Mouse (Mus musculus) heart, embryonic 16.5 days (tissue): ENCODE measurements around the gene Zzef1. TPM values are rescaled to one million over a fixed set of nuclear protein-coding genes. Genes with fewer than 3 reads are reported as not detected.

Source experiments
- ATAC-seq: fragments of 200-750 bp; cut with Nextera tagmentation; replicated peaks from 2 replicates; pipeline ENCODE4 v1.8.0; 2017; ENCODE audit warnings: moderate number of reproducible peaks; ENCODE audit not compliant: insufficient read depth, low FRiP score; ENCODE audit errors: extremely low read depth
- H3K27ac ChIP-seq: fragments of 300-500 bp; sonication (generic); 2 replicates; pipeline ENCODE4 v1.5.1; 2014; ENCODE audit warnings: mild to moderate bottlenecking, low read length, control low read depth, moderate library complexity
- H3K27me3 ChIP-seq: fragments of 300-500 bp; sonication (generic); 2 replicates; pipeline ENCODE4 v1.6.1; 2014; ENCODE audit warnings: low read length, mixed read lengths; ENCODE audit not compliant: control insufficient read depth, insufficient read depth
- H3K36me3 ChIP-seq: fragments of 300-500 bp; sonication (generic); 2 replicates; pipeline ENCODE4 v1.6.1; 2014; ENCODE audit not compliant: control insufficient read depth, insufficient read depth
- H3K4me1 ChIP-seq: fragments of 300-500 bp; sonication (generic); 2 replicates; pipeline ENCODE4 v1.6.1; 2014; ENCODE audit warnings: low read length, mixed read lengths; ENCODE audit not compliant: control insufficient read depth, insufficient read depth
- H3K4me2 ChIP-seq: fragments of 300-500 bp; sonication (generic); 2 replicates; pipeline ENCODE4 v1.6.1; 2014; ENCODE audit warnings: low read depth, mild to moderate bottlenecking, control low read depth, low read length
- H3K4me3 ChIP-seq: fragments of 300-500 bp; sonication (generic); 2 replicates; pipeline ENCODE4 v1.5.1; 2014; ENCODE audit warnings: mild to moderate bottlenecking, control low read depth, low read length
- H3K9ac ChIP-seq: fragments of 300-500 bp; sonication (generic); 2 replicates; pipeline ENCODE4 v1.6.1; 2014; ENCODE audit warnings: low read length, control low read depth
- H3K9me3 ChIP-seq: fragments of 300-500 bp; sonication (generic); replicated peaks from 2 replicates; pipeline ENCODE4 v1.6.1; 2016; ENCODE audit warnings: low read length; ENCODE audit not compliant: control insufficient read depth
- WGBS: fragments of 180-500 bp; shearing (Covaris S2); extraction: QIAGEN DNeasy Blood & Tissue Kit; methylation state at CpG from one replicate; pipeline ENCODE4 v1.1.7; 2014; 5-methylcytosine and 5-hydroxymethylcytosine counted together
- polyA plus RNA-seq: library from polyadenylated mRNA; unstranded; fragments of >200 nt; fragmentation: Nextera tagmentation; extraction: Ambion mirVana; gene quantifications from 2 replicates; pipeline ENCODE4 v1.2.1, GENCODE M21; 2015

The Zzef1 gene
- polyA plus RNA-seq, 1 experiment from 2014 or later = 7.8 TPM

DNA sequence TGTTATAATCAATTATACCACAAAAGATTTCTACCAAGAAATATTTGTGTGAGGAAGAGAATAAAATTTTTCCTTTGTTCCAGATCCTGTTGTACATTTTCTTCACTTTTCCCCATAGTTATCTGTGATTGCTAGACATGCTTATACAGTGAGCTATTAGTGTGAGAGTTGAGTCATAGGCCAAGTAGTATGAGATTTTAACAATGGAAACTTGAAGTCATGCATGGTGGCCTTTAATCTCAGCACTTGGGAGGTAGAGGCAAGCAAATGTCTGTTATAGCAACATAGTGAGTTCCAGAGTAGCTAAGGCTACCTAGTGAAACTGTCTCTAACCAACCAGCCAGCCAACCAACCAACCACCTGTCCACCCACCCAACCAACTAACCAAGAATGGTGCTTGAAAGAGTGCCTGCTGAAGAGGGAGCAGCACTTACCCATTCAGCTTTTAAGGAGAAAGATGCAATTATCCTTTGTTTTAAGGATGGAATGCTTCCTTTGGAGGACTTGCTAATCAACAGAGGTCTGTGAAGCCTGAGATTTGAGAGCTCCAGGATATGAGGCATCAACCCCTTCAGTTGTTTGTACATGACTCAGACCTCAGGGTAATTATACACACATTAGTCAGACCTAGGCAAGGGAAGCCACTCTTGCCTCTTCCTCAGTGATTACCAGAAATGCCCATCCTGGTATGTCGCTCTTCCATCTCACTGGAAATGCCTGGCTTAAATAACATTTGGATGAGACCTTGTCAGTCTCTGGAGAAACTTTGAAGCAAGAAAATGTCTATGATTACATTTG lies 52.0 kb downstream of the Zzef1 start:
- ATAC-seq = no peak
- H3K36me3 ChIP-seq = peaks cover 43% of the 10 kb centered on the region
- WGBS = 93% methylated on average over 1 of the region's 1 CpGs

DNA sequence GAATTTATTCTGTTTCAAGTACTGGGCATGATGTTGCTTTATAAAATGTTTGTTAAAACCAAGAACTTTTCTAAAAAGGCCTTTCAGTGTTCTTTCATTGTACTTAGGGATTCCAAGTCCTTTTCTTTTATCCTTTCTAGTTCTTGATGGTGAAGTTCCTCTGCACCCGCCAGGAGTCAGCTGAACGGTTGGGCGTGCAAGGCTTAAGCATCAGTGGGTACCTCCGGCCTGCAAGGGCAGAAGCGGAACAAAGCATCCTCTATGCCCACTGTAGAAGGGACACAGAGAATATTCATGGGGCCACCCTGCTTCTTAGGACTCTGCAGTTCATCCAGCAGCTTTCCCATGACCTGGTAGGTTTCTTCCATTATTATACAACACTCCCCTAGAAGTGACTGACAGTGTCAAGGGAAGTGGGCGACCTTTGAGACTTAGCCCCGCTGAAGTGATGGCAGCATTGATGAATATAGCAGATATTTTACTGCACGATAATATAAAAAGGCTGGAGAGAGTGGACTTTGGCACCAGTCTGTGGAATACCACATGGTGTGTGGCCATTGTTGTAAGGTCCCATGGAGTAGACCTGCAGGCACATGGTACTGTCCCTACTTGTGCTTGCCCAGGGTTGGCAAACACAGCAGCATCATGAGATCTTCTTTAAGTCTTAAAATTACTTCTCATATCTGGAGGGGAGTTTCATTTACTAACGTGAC lies 54.5 kb downstream of the Zzef1 start:
- Histone ChIP-seq H3K4me1 (no peaks in the 10 kb centered on the region), H3K36me3 (peaks cover 38% of the 10 kb centered on the region)
- ATAC-seq = no peak

More for the DNA sequence above, 52.0 kb downstream of the Zzef1 start:
- Histone ChIP-seq H3K27me3 (no peaks in the 10 kb centered on the region), H3K4me2 (no peak overlapping the region), H3K4me1 (no peaks in the 10 kb centered on the region), H3K27ac (no peak overlapping the region), H3K9ac (no peak overlapping the region), H3K4me3 (no peak overlapping the region), H3K9me3 (no peaks in the 10 kb centered on the region)

DNA sequence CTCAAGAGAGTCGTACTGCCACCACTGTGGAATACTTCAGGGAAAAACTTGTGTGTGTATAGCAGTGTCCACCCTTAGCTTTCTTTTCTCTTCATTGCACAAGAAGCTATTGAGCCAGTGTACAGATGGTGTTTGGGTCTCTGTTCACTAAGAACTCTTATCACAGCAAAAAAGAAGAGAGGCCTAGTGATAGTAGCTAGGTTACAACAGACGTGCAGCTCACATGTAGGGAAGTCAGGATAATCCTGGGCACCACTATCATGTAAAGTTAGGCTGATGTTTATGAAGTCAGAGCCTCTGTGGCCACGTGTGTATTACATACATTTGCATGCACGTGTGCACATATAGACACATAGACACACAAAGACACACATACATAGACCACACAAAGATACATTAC lies 55.2 kb downstream of the Zzef1 start:
- H3K27me3 ChIP-seq = no peaks in the 10 kb centered on the region
- peaks cover 40% of the 10 kb centered on the region for H3K36me3 ChIP-seq
- H3K4me1 ChIP-seq = no peaks in the 10 kb centered on the region
- no peak for ATAC-seq
- H3K27ac ChIP-seq = no peak overlapping the region
- no peak overlapping the region for H3K9ac ChIP-seq
- WGBS = 84% methylated on average over 4 of the region's 4 CpGs
- H3K4me3 ChIP-seq = no peak overlapping the region
- H3K4me2 ChIP-seq = no peak overlapping the region
- no peaks in the 10 kb centered on the region for H3K9me3 ChIP-seq

More for the DNA sequence above, 54.5 kb downstream of the Zzef1 start:
- H3K27ac ChIP-seq = no peak overlapping the region
- no peaks in the 10 kb centered on the region for H3K9me3 ChIP-seq
- whole genome bisulfite sequencing = 90% methylated on average over 9 of the region's 9 CpGs
- no peak overlapping the region for H3K4me3 ChIP-seq
- no peaks in the 10 kb centered on the region for H3K27me3 ChIP-seq
- no peak overlapping the region for H3K4me2 ChIP-seq
- H3K9ac ChIP-seq = no peak overlapping the region

GRCm38 (mm10) chr11:72852122-72852521 lies 56.1 kb downstream of the Zzef1 start:
- Histone ChIP-seq H3K9me3 (no peaks in the 10 kb centered on the region), H3K36me3 (peaks cover 40% of the 10 kb centered on the region), H3K4me1 (peaks cover 3% of the 10 kb centered on the region; the same call in 1 of the 2 replicates), H3K4me3 (no peak overlapping the region), H3K9ac (no peak overlapping the region), H3K27me3 (no peaks in the 10 kb centered on the region), H3K4me2 (no peak overlapping the region), H3K27ac (no peak overlapping the region)
- 72% methylated on average over 1 of the region's 1 CpGs for WGBS
- no peak for ATAC-seq

DNA sequence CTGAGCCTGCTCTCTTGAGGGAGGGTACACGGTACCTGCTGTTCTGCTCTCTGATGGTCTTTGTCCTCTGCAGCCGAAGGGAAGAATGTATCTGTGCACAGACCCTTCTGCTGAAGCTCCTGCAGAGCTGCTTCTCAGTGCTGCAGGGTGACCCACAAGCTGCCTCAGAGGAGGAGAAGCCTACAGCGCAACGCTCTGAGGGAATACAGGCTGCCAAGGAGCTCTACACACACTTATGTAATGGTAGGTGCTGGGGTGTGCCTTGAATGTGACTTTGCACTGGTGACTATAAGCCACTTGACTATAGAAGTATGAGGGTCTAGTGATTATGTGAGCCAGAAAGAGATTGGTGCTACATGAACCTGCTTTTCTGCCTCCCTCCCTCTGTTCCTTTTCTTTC lies 57.1 kb downstream of the Zzef1 start:
- no peaks in the 10 kb centered on the region for H3K27me3 ChIP-seq
- no peak overlapping the region for H3K27ac ChIP-seq
- ATAC-seq = no peak
- H3K9me3 ChIP-seq = no peaks in the 10 kb centered on the region
- no peak overlapping the region for H3K9ac ChIP-seq
- H3K36me3 ChIP-seq = peaks cover 37% of the 10 kb centered on the region
- no peak overlapping the region for H3K4me2 ChIP-seq
- WGBS = 84% methylated on average over 4 of the region's 4 CpGs
- no peak overlapping the region for H3K4me3 ChIP-seq
- peaks cover 3% of the 10 kb centered on the region; the same call in 1 of the 2 replicates for H3K4me1 ChIP-seq

DNA sequence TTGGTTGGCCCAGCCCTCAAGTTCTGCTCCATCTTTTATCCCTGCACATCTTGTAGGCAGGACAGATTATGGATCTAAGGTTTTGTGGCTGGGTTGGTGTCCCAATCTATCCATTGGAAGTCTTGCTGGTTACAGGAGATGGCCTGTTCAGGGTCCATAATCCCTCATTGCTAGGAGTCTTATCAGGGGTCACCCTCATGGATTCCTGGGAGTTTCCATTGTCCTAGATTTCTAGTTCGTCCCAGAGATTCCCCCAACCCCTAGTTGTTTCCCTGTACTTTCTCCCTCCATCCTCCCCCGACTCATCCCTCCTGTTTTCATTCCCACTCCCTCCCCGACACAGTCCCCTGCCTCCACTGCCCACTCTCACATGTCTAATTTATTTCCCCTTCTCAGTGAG lies 58.2 kb downstream of the Zzef1 start:
- Histone ChIP-seq H3K4me1 (peaks cover 3% of the 10 kb centered on the region; the same call in 1 of the 2 replicates), H3K36me3 (peaks cover 30% of the 10 kb centered on the region), H3K9me3 (no peaks in the 10 kb centered on the region), H3K4me3 (no peak overlapping the region), H3K27ac (no peak overlapping the region), H3K4me2 (no peak overlapping the region), H3K9ac (no peak overlapping the region), H3K27me3 (no peaks in the 10 kb centered on the region)
- ATAC-seq = no peak
- WGBS = 83% methylated on average over 3 of the region's 3 CpGs

DNA sequence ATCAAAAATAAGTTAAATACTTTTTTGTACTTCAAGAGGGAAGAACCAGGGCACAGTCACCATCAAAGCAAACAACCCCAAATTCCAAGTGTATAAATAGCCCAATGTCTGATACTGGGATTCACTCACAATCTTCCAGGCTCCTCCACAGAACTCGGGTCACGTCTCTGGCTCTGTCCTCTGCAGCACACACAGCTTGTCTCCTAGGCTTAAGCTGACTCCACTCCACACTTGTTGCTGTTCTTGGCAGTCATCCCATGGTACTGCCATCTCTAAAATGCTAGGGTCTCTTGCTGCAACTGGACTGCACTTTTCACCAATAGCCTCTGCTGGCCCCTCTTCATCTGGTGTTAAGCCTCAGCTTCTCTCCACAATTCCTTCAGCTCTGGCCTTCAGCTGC lies 60.7 kb downstream of the Zzef1 start:
- Histone ChIP-seq H3K4me2 (no peak overlapping the region), H3K4me1 (peaks cover 3% of the 10 kb centered on the region; the same call in 1 of the 2 replicates), H3K36me3 (peaks cover 34% of the 10 kb centered on the region), H3K4me3 (no peak overlapping the region), H3K27ac (peak overlapping the region; percentile 50), H3K27me3 (no peaks in the 10 kb centered on the region), H3K9me3 (no peaks in the 10 kb centered on the region), H3K9ac (no peak overlapping the region)
- peak; percentile 55; the same call in 1 of the 2 replicates for ATAC-seq
- 57% methylated on average over 2 of the region's 2 CpGs for WGBS

DNA sequence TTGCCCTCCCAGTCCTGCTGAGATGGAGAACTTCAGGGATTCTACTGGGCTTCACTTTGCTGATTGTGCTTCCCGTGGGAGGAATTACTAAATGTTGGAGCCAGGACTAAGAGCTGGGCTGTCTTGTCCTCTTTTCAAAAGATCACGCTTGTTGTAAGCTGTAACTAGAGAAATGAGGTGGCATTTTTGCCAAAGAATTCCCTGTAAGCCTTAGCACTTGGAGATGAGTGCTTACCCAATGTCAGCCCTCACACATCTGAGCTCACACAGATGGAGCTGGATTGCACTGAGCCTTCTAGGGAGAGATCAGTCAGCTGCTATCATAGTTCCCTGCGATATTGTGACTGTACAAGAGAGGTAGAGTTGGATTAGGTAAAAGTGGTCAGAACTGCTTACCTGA lies 65.2 kb downstream of the Zzef1 start:
- Histone ChIP-seq H3K27ac (no peak overlapping the region), H3K9ac (no peak overlapping the region), H3K27me3 (no peaks in the 10 kb centered on the region), H3K4me2 (no peak overlapping the region), H3K4me3 (no peak overlapping the region), H3K36me3 (peaks cover 44% of the 10 kb centered on the region), H3K9me3 (no peaks in the 10 kb centered on the region), H3K4me1 (peaks cover 3% of the 10 kb centered on the region; the same call in 1 of the 2 replicates)
- ATAC-seq = no peak
- 86% methylated on average over 3 of the region's 3 CpGs for WGBS

GRCm38 (mm10) chr11:72866446-72866845 lies 70.4 kb downstream of the Zzef1 start:
- WGBS = 84% methylated on average over 7 of the region's 7 CpGs
- H3K4me1 ChIP-seq = peaks cover 13% of the 10 kb centered on the region
- no peak overlapping the region for H3K27ac ChIP-seq
- no peaks in the 10 kb centered on the region for H3K27me3 ChIP-seq
- no peak for ATAC-seq
- no peak overlapping the region for H3K9ac ChIP-seq
- H3K4me2 ChIP-seq = no peak overlapping the region
- H3K9me3 ChIP-seq = no peaks in the 10 kb centered on the region
- no peak overlapping the region for H3K4me3 ChIP-seq
- H3K36me3 ChIP-seq = peaks cover 34% of the 10 kb centered on the region
